Comparison of ENCODE assay signal across 9 mouse cellular contexts in the genomic region with DNA sequence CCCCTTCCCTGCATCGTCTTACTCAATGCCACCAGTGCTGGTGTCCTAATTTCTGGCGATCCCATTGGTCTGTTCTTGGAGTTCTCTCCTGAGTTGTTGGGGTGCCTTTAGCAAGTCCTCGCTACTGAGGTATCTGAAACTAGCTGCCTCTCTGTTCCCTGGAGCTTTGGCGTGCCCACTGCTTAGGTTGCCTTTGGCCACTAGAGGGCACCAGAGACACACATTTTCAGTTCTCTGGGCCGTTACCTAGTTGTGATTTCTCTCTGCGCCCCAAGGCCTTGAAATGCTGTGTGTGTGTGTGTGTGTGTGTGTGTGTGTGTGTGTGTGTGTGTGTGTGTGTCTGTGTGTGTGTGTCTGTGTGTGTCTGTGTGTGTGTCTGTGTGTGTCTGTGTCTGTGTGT.
DNase-seq lines count a peak whose midpoint lies in the region; ATAC-seq lines count a peak whose summit lies in the region.
"Had no signal": no experiment of that assay in that cellular context is flagged by ENCODE, and none has a peak within 500 bp of the region (broad histone marks: within the 10 kb centered on the region; RNA-seq: fewer than 3 reads in every experiment).

No protein-coding gene starts in this region.

- no peak overlapping the region for H3K4me3 ChIP-seq in heart, embryonic 13.5 days
- H3K4me3 ChIP-seq in megakaryocyte, embryonic 14.5 days (replicated peaks), result peak overlapping the region; percentile 64
- H3K4me3 ChIP-seq: stomach, embryonic 15.5 days had no signal

- no peaks in the 10 kb centered on the region for H3K9me3 ChIP-seq in heart, embryonic 13.5 days
- H3K9me3 ChIP-seq in megakaryocyte, embryonic 14.5 days, result peaks cover 3% of the 10 kb centered on the region; the same call in 1 of the 2 replicates
- H3K9me3 ChIP-seq: stomach, embryonic 15.5 days had no signal

- no peaks in the 10 kb centered on the region for H3K36me3 ChIP-seq in heart, embryonic 13.5 days
- no peaks in the 10 kb centered on the region for H3K36me3 ChIP-seq in megakaryocyte, embryonic 14.5 days (replicated peaks; ENCODE audit: low read length)
- H3K36me3 ChIP-seq in splenic B cell, adult 2 months (ENCODE audit: control insufficient read depth, insufficient read depth, low read length, poor library complexity, severe bottlenecking), result no peaks in the 10 kb centered on the region
- H3K36me3 ChIP-seq: stomach, embryonic 15.5 days had no signal

- WGBS in heart, embryonic 13.5 days, result 4% methylated on average over 6 of the region's 6 CpGs

- DNase-seq in layer of hippocampus, adult 11-12 months (ENCODE audit: low spot score), result peak; percentile 40
- no peak for DNase-seq in layer of hippocampus, adult 9-11 months
- DNase-seq in adrenal gland, adult 8-10 months, result peak; percentile 5
- DNase-seq in embryo, embryonic 11 days, result peak; percentile 87
- peak; percentile 46 to 71 for DNase-seq in layer of hippocampus, postnatal 14 days (ENCODE audit: low spot score in 2 of 2)
- DNase-seq in splenic B cell, adult 2 months (ENCODE audit: low read depth, low spot score), result peak; percentile 67

- H3K9ac ChIP-seq in heart, embryonic 13.5 days, result peak overlapping the region; percentile 68
- H3K9ac ChIP-seq: stomach, embryonic 15.5 days had no signal

- H3K27ac ChIP-seq in heart, embryonic 13.5 days (replicated peaks), result no peak overlapping the region
- H3K27ac ChIP-seq: stomach, embryonic 15.5 days had no signal

- no peak for ATAC-seq in heart, embryonic 13.5 days (ENCODE audit: extremely low read depth, insufficient number of reproducible peaks, low FRiP score, low TSS enrichment)

- H3K4me2 ChIP-seq in heart, embryonic 13.5 days, result peak overlapping the region; percentile 50
- H3K4me2 ChIP-seq: stomach, embryonic 15.5 days had no signal

- peaks cover 22% of the 10 kb centered on the region for H3K27me3 ChIP-seq in heart, embryonic 13.5 days (replicated peaks)
- H3K27me3 ChIP-seq in megakaryocyte, embryonic 14.5 days (replicated peaks), result peaks cover 4% of the 10 kb centered on the region
- no peaks in the 10 kb centered on the region for H3K27me3 ChIP-seq in splenic B cell, adult 2 months (ENCODE audit: control insufficient read depth, insufficient read depth, low read length, poor library complexity, severe bottlenecking)

- no peaks in the 10 kb centered on the region; the same call in 1 of the 2 replicates for H3K4me1 ChIP-seq in heart, embryonic 13.5 days
- H3K4me1 ChIP-seq in megakaryocyte, embryonic 14.5 days, result peaks cover 3% of the 10 kb centered on the region; the same call in 1 of the 2 replicates
- H3K4me1 ChIP-seq: stomach, embryonic 15.5 days had no signal
